Comparison of ENCODE assay signal across 18 mouse cellular contexts in the genomic region with DNA sequence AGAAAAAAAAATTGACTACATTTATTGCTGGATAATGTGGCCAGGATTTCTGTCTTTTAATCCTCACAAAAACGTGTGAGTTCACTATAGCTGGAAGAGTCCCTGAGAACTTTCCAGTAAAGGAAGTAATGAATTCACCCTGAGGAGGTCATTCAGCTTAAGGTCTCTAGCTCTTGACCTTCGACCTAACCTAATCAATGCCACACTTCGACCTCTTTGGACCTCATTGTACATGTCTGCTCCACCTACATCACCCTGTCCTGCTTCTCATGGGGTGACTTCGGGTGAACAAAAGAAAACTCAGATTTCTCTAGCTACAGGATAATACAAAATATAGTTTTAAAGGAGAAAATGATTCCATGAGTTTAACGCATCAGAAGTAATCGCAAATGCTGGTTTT.
"Had no signal": no experiment of that assay in that cellular context is flagged by ENCODE, and none has a peak within 500 bp of the region (broad histone marks: within the 10 kb centered on the region; RNA-seq: fewer than 3 reads in every experiment).

No protein-coding gene starts in this region.

- H3K36me3 ChIP-seq: midbrain, embryonic 10.5 days; midbrain, embryonic 12.5 days; neural tube, embryonic 13.5 days; neural tube, embryonic 15.5 days had no signal

- H3K27ac ChIP-seq: midbrain, embryonic 10.5 days; midbrain, embryonic 12.5 days; neural tube, embryonic 13.5 days; neural tube, embryonic 15.5 days had no signal

- DNase-seq: lung, embryonic 14.5 days; lung, postnatal 10 days; lung, postnatal 4 days; midbrain, embryonic 14.5 days; retina, postnatal 1 day; right cerebral cortex, adult 18-20 months; right cerebral cortex, postnatal 25 days; right cerebral cortex, postnatal 4 days; spleen, adult 18-20 months; thymus, adult 18-20 months; thymus, postnatal 14 days; thymus, postnatal 36 days had no signal

- H3K9me3 ChIP-seq: midbrain, embryonic 10.5 days; midbrain, embryonic 12.5 days; neural tube, embryonic 13.5 days; neural tube, embryonic 15.5 days had no signal

- H3K4me1 ChIP-seq: midbrain, embryonic 10.5 days; neural tube, embryonic 13.5 days; neural tube, embryonic 15.5 days had no signal

- ATAC-seq: midbrain, embryonic 16.5 days had no signal

- H3K4me2 ChIP-seq: lung, embryonic 14.5 days; midbrain, embryonic 12.5 days; neural tube, embryonic 13.5 days; neural tube, embryonic 15.5 days had no signal

- H3K4me3 ChIP-seq: midbrain, embryonic 10.5 days; midbrain, embryonic 12.5 days; myocyte; neural tube, embryonic 13.5 days; neural tube, embryonic 15.5 days had no signal

- H3K27me3 ChIP-seq: midbrain, embryonic 12.5 days; neural tube, embryonic 13.5 days; neural tube, embryonic 15.5 days had no signal

- H3K9ac ChIP-seq: lung, embryonic 14.5 days; midbrain, embryonic 12.5 days; neural tube, embryonic 13.5 days; neural tube, embryonic 15.5 days had no signal
